Comparison of ENCODE assay signal across 13 mouse cellular contexts in the genomic region with DNA sequence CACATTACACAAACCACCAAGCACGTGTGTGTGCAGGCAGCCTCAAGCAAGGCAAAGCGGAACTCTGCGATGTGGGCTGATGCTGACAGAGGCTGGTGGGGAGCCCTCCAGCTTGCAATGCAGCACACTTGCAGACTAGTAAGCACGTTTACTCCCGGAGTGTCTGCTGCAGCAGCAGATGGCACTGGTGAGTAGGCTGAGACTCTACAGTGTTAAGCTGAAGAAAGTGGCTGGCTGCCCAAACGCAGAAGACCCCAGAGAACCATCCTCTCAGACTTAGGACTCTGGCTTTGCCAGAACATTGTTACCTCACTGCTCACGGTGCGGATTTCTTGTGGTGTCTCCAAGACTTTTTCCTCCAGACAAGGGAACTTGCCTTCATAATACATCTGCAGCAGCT. TPM values are rescaled to one million over a fixed set of nuclear protein-coding genes. Genes with fewer than 3 reads are reported as not detected.
A peak's percentile ranks its signal among the peaks of the same experiment; 100 is the strongest.
DNase-seq lines count a peak whose midpoint lies in the region; ATAC-seq and TF ChIP-seq lines count a peak whose summit lies in the region.
"Had no signal": no experiment of that assay in that cellular context is flagged by ENCODE, and none has a peak within 500 bp of the region (broad histone marks: within the 10 kb centered on the region; RNA-seq: fewer than 3 reads in every experiment).

No protein-coding gene starts in this region.

- no peaks in the 10 kb centered on the region for H3K9me3 ChIP-seq in embryonic facial prominence, embryonic 14.5 days (ENCODE audit: control insufficient read depth, low read length)
- no peaks in the 10 kb centered on the region for H3K9me3 ChIP-seq in embryonic facial prominence, embryonic 10.5 days
- no peaks in the 10 kb centered on the region for H3K9me3 ChIP-seq in lung, postnatal 0 days (ENCODE audit: low read length)
- H3K9me3 ChIP-seq: embryonic facial prominence, embryonic 12.5 days had no signal

- no peak overlapping the region for H3K4me3 ChIP-seq in embryonic facial prominence, embryonic 14.5 days (ENCODE audit: low read depth, low read length)
- H3K4me3 ChIP-seq in embryonic facial prominence, embryonic 10.5 days = no peak overlapping the region
- no peak overlapping the region for H3K4me3 ChIP-seq in lung, postnatal 0 days (ENCODE audit: low read depth, low read length)
- H3K4me3 ChIP-seq: embryonic facial prominence, embryonic 12.5 days had no signal

- no peak for TF ChIP-seq CTCF in lung, postnatal 0 days (IDR thresholded peaks at IDR 0.05)

- H3K9ac ChIP-seq in embryonic facial prominence, embryonic 14.5 days (ENCODE audit: low read depth, low read length) = no peak overlapping the region
- H3K9ac ChIP-seq in lung, postnatal 0 days (replicated peaks; ENCODE audit: low read depth) = no peak overlapping the region
- H3K9ac ChIP-seq: embryonic facial prominence, embryonic 12.5 days; liver, postnatal 0 days had no signal

- intact Hi-C loops in left cerebral cortex, postnatal 36 days (cut with DNase I) = no loop called here

- peaks cover 75% of the 10 kb centered on the region for H3K36me3 ChIP-seq in embryonic facial prominence, embryonic 14.5 days (ENCODE audit: control insufficient read depth, insufficient read depth, low read length)
- peaks cover 100% of the 10 kb centered on the region for H3K36me3 ChIP-seq in embryonic facial prominence, embryonic 10.5 days (replicated peaks)
- H3K36me3 ChIP-seq in lung, postnatal 0 days (ENCODE audit: insufficient read depth, low read length) = peaks cover 24% of the 10 kb centered on the region; the same call in 1 of the 2 replicates

- no peaks in the 10 kb centered on the region for H3K4me1 ChIP-seq in embryonic facial prominence, embryonic 14.5 days (ENCODE audit: control insufficient read depth, insufficient read depth, low read length)
- H3K4me1 ChIP-seq in embryonic facial prominence, embryonic 10.5 days = peaks cover 5% of the 10 kb centered on the region; the same call in 1 of the 2 replicates
- H3K4me1 ChIP-seq in lung, postnatal 0 days (ENCODE audit: insufficient read depth, low read depth, low read length) = no peaks in the 10 kb centered on the region
- H3K4me1 ChIP-seq: embryonic facial prominence, embryonic 12.5 days had no signal

- peak; percentile 49 for DNase-seq in embryonic facial prominence, embryonic 14.5 days (ENCODE audit: low spot score)
- no peak for DNase-seq in embryonic facial prominence, embryonic 10.5 days (ENCODE audit: low spot score)
- DNase-seq in brain, adult 2 months (ENCODE audit: low read depth, low spot score) = peak; percentile 86
- DNase-seq in layer of hippocampus, adult 9-10 months (ENCODE audit: low spot score) = peak; percentile 18
- peak; percentile 70 to 75 for DNase-seq in left cerebral cortex, postnatal 36 days (ENCODE audit: low spot score in 2 of 2)
- DNase-seq in lung, postnatal 0 days (ENCODE audit: low spot score) = no peak
- no peak for DNase-seq in heart, adult 9 months (ENCODE audit: low spot score in 2 of 2)
- DNase-seq in testis, postnatal 10 days (ENCODE audit: low spot score) = no peak
- DNase-seq: adrenal gland, adult 2 months; cerebellum, adult 18-20 months; liver, postnatal 0 days; retina, postnatal 1 day had no signal

- H3K27me3 ChIP-seq in embryonic facial prominence, embryonic 14.5 days (replicated peaks; ENCODE audit: control insufficient read depth, insufficient read depth, low read length) = no peaks in the 10 kb centered on the region
- H3K27me3 ChIP-seq in embryonic facial prominence, embryonic 10.5 days (replicated peaks; ENCODE audit: low read depth, poor library complexity, severe bottlenecking) = no peaks in the 10 kb centered on the region
- H3K27me3 ChIP-seq in lung, postnatal 0 days (replicated peaks; ENCODE audit: insufficient read depth, low read length) = no peaks in the 10 kb centered on the region
- H3K27me3 ChIP-seq: embryonic facial prominence, embryonic 12.5 days had no signal

- 0 out of 2 replicates have a peak, but pooled peaks have one; percentile 41 for ATAC-seq in embryonic facial prominence, embryonic 14.5 days (ENCODE audit: low read depth)
- no peak for ATAC-seq in lung, postnatal 0 days
- ATAC-seq: liver, postnatal 0 days had no signal

- no peak for TF ChIP-seq EP300 in lung, postnatal 0 days (IDR thresholded peaks at IDR 0.05)

- WGBS in embryonic facial prominence, embryonic 14.5 days = 81% methylated on average over 8 of the region's 8 CpGs
- WGBS in embryonic facial prominence, embryonic 10.5 days = 83% methylated on average over 8 of the region's 8 CpGs
- 73% methylated on average over 8 of the region's 8 CpGs for WGBS in lung, postnatal 0 days

- H3K4me2 ChIP-seq in embryonic facial prominence, embryonic 14.5 days (ENCODE audit: low read depth, low read length) = no peak overlapping the region
- no peak overlapping the region for H3K4me2 ChIP-seq in lung, postnatal 0 days (replicated peaks; ENCODE audit: low read depth, low read length)
- H3K4me2 ChIP-seq: embryonic facial prominence, embryonic 12.5 days had no signal

- no peak overlapping the region for H3K27ac ChIP-seq in embryonic facial prominence, embryonic 14.5 days (replicated peaks; ENCODE audit: low read depth, low read length)
- no peak overlapping the region for H3K27ac ChIP-seq in embryonic facial prominence, embryonic 10.5 days (replicated peaks)
- no peak overlapping the region for H3K27ac ChIP-seq in lung, postnatal 0 days (ENCODE audit: low read length)
- H3K27ac ChIP-seq: embryonic facial prominence, embryonic 12.5 days had no signal

RNA-seq across cellular contexts. Expression of a gene that starts 30.1 kb away (rescaled TPM):
- 21.9 and 22.5 TPM in 2 replicates for polyA plus RNA-seq in embryonic facial prominence, embryonic 14.5 days (2014; fragmentation: Nextera tagmentation; extraction: Ambion mirVana)
- 31.5 and 35.4 TPM in 2 replicates for polyA plus RNA-seq in embryonic facial prominence, embryonic 10.5 days (2016; fragmentation: Nextera tagmentation; extraction: Ambion mirVana)
- 10 to 100 TPM; 20.5 to 29.1 TPM for total RNA-seq in left cerebral cortex, postnatal 36 days (2021)
- polyA plus RNA-seq in lung, postnatal 0 days (2015; fragmentation: Nextera tagmentation; extraction: Ambion mirVana) = 6.2 TPM in 2 replicates

Comparison
In these comparisons a context has a peak if more than half of its experiments do, and no peak if none do; other contexts are left out.
1. DNase-seq: peak in embryonic facial prominence, embryonic 14.5 days (single experiment), brain, adult 2 months (single experiment), layer of hippocampus, adult 9-10 months (single experiment) and left cerebral cortex, postnatal 36 days (2 of 2); none in embryonic facial prominence, embryonic 10.5 days (single experiment), lung, postnatal 0 days (single experiment), heart, adult 9 months (0 of 2) and testis, postnatal 10 days (single experiment).